Mouse (Mus musculus): Measurements from ENCODE around the gene Lta.
"Not testable (repeated sequence)": the region's sequence is repeated elsewhere in the genome, so short reads cannot be mapped to it uniquely, and the experiment has no call there.

Gene Lta

GRCm38 (mm10) chr17:35239700-35240099 lies 34.5 kb upstream of the Lta start:
- no peak for DNase-seq (ENCODE audit: low spot score)

GRCm38 (mm10) chr17:35237504-35237903 lies 32.4 kb upstream of the Lta start:
- DNase-seq (ENCODE audit: low spot score) = no peak

GRCm38 (mm10) chr17:35236996-35237395 lies 31.8 kb upstream of the Lta start:
- DNase-seq (ENCODE audit: low spot score) = no peak

- DNase-seq (ENCODE audit: low spot score) = peak; percentile 97
Observed at GRCm38 (mm10) chr17:35236390-35236746, 31.2 kb upstream of the Lta start.

- peak; percentile 62 for DNase-seq (ENCODE audit: low spot score)
Observed at GRCm38 (mm10) chr17:35235614-35236389, 30.7 kb upstream of the Lta start, which contains the start of gene Nfkbil1. Gene Nfkbil1 (minus strand): TSS chr17:35235792.

GRCm38 (mm10) chr17:35234903-35235302 lies 29.8 kb upstream of the Lta start:
- DNase-seq (ENCODE audit: low spot score) = no peak

- DNase-seq (ENCODE audit: low spot score) = not testable (repeated sequence)
Observed at GRCm38 (mm10) chr17:35234090-35234489, 28.9 kb upstream of the Lta start.

GRCm38 (mm10) chr17:35233114-35233980 lies 28.2 kb upstream of the Lta start, which contains the start of gene Atp6v1g2:
Gene Atp6v1g2 (plus strand): TSS chr17:35233660.
- no peak for DNase-seq (ENCODE audit: low spot score)

GRCm38 (mm10) chr17:35232659-35233058 lies 27.5 kb upstream of the Lta start:
- no peak for DNase-seq (ENCODE audit: low spot score)

- peak; percentile 62 for DNase-seq (ENCODE audit: low spot score)
Observed at GRCm38 (mm10) chr17:35232043-35232442, 26.9 kb upstream of the Lta start.

- no peak for DNase-seq (ENCODE audit: low spot score)
Observed at GRCm38 (mm10) chr17:35231022-35231421, 25.9 kb upstream of the Lta start.

- no peak for DNase-seq (ENCODE audit: low spot score)
Observed at GRCm38 (mm10) chr17:35226561-35227046, 21.5 kb upstream of the Lta start.

GRCm38 (mm10) chr17:35225456-35225855 lies 20.3 kb upstream of the Lta start:
- no peak for DNase-seq (ENCODE audit: low spot score)

GRCm38 (mm10) chr17:35224641-35225040 lies 19.5 kb upstream of the Lta start:
- no peak for DNase-seq (ENCODE audit: low spot score)

- no peak for DNase-seq (ENCODE audit: low spot score)
Observed at GRCm38 (mm10) chr17:35222299-35222698, 17.1 kb upstream of the Lta start.

- no peak for DNase-seq (ENCODE audit: low spot score)
Observed at GRCm38 (mm10) chr17:35220156-35220952, 15.2 kb upstream of the Lta start, which contains the start of gene Gm16181. Gene Gm16181 (plus strand): TSS chr17:35220834.

GRCm38 (mm10) chr17:35219601-35220041 lies 14.5 kb upstream of the Lta start:
- no peak for DNase-seq (ENCODE audit: low spot score)

- DNase-seq (ENCODE audit: low spot score) = no peak
Observed at GRCm38 (mm10) chr17:35218516-35219193, 13.5 kb upstream of the Lta start.

- no peak for DNase-seq (ENCODE audit: low spot score)
Observed at GRCm38 (mm10) chr17:35213071-35213470, 7.9 kb upstream of the Lta start.

GRCm38 (mm10) chr17:35210593-35210992 lies 5.4 kb upstream of the Lta start:
- DNase-seq (ENCODE audit: low spot score) = no peak
